Mouse (Mus musculus) ES-E14 (cell line): ENCODE data around the gene Lrrc8e.

Experiments
- CHD2 ChIP-seq: IDR thresholded peaks from 2 replicates; pipeline ENCODE4 v1.6.1; 2014; ENCODE audit warnings: mild to moderate bottlenecking, low read depth, low read length, inconsistent platforms
- MAFK ChIP-seq: IDR thresholded peaks from 2 replicates; pipeline ENCODE4 v1.6.1; 2014; ENCODE audit warnings: mild to moderate bottlenecking, low read depth, low read length, inconsistent platforms; ENCODE audit not compliant: insufficient read depth
- ZC3H11A ChIP-seq: IDR thresholded peaks from 2 replicates; pipeline ENCODE4 v1.6.1; 2012; ENCODE audit warnings: low read depth, mild to moderate bottlenecking, inconsistent platforms, low read length, borderline replicate concordance
- ZNF384 ChIP-seq: IDR thresholded peaks from 2 replicates; pipeline ENCODE4 v1.6.1; 2012; ENCODE audit warnings: low read depth, low read length, inconsistent platforms

- no peak for TF ChIP-seq MAFK
- TF ChIP-seq ZC3H11A, result no peak
- TF ChIP-seq ZNF384, result no peak
- TF ChIP-seq CHD2, result no peak
These were observed 20.2 kb upstream of the Lrrc8e start for GRCm38 (mm10) chr8:4206182-4207015.
